Mouse (Mus musculus): ENCODE measurements around the gene Pla2g7. TPM values are rescaled to one million over a fixed set of nuclear protein-coding genes. Genes with fewer than 3 reads are reported as not detected.
A peak's percentile ranks its signal among the peaks of the same experiment; 100 is the strongest.

Pla2g7 gene
- polyA plus RNA-seq, 1 experiment from 2014 or later, result 20.5 TPM

GRCm38 (mm10) chr17:43558678-43559077 lies 9.2 kb upstream of the Pla2g7 start:
- no peaks in the 10 kb centered on the region for H3K36me3 ChIP-seq (ENCODE audit: control insufficient read depth, insufficient read depth, low read length)
- H3K4me1 ChIP-seq (ENCODE audit: control insufficient read depth in 2 of 2, insufficient read depth in 2 of 2, low read length in 2 of 2), result peaks cover 11 to 18% of the 10 kb centered on the region in 2 experiments
- H3K27me3 ChIP-seq (ENCODE audit: control insufficient read depth, insufficient read depth, low read length), result no peaks in the 10 kb centered on the region
- no peak overlapping the region for H3K4me2 ChIP-seq (ENCODE audit: low read length)
- peaks cover 5% of the 10 kb centered on the region; the same call in 1 of the 2 replicates for H3K9me3 ChIP-seq (ENCODE audit: control insufficient read depth, low read length)
- ATAC-seq (ENCODE audit: insufficient number of reproducible peaks, insufficient read depth, low FRiP score, low read depth), result no peak
- H3K9ac ChIP-seq (ENCODE audit: low read length), result no peak overlapping the region
- 84% methylated on average over 3 of the region's 3 CpGs for WGBS
- no peak overlapping the region for H3K27ac ChIP-seq (replicated peaks in 1 of 2; ENCODE audit: control insufficient read depth in 1 of 2, insufficient read depth in 1 of 2, low read depth in 2 of 2, low read length in 2 of 2)
- no peak overlapping the region for H3K4me3 ChIP-seq (ENCODE audit: control insufficient read depth in 1 of 2, insufficient read depth in 1 of 2, low read depth in 1 of 2, low read length in 2 of 2)

- Histone ChIP-seq H3K9me3 (ENCODE audit: control insufficient read depth, low read length) (peaks cover 5% of the 10 kb centered on the region; the same call in 1 of the 2 replicates), H3K4me1 (ENCODE audit: control insufficient read depth in 2 of 2, insufficient read depth in 2 of 2, low read length in 2 of 2) (peaks cover 2 to 4% of the 10 kb centered on the region in 2 experiments; a peak in 3 of 4 replicates), H3K36me3 (ENCODE audit: control insufficient read depth, insufficient read depth, low read length) (no peaks in the 10 kb centered on the region), H3K27me3 (ENCODE audit: control insufficient read depth, insufficient read depth, low read length) (no peaks in the 10 kb centered on the region), H3K9ac (ENCODE audit: low read length) (no peak overlapping the region), H3K4me3 (ENCODE audit: control insufficient read depth in 1 of 2, insufficient read depth in 1 of 2, low read depth in 1 of 2, low read length in 2 of 2) (no peak overlapping the region), H3K4me2 (ENCODE audit: low read length) (no peak overlapping the region), H3K27ac (replicated peaks in 1 of 2; ENCODE audit: control insufficient read depth in 1 of 2, insufficient read depth in 1 of 2, low read depth in 2 of 2, low read length in 2 of 2) (no peak overlapping the region)
- no peak for ATAC-seq (ENCODE audit: insufficient number of reproducible peaks, insufficient read depth, low FRiP score, low read depth)
- 86% methylated on average over 7 of the region's 7 CpGs for WGBS
Observed at GRCm38 (mm10) chr17:43563192-43563987, 4.5 kb upstream of the Pla2g7 start.

- H3K9ac ChIP-seq (ENCODE audit: low read length), result peak overlapping the region; percentile 71
- ATAC-seq (ENCODE audit: insufficient number of reproducible peaks, insufficient read depth, low FRiP score, low read depth), result no peak
- H3K27ac ChIP-seq (replicated peaks in 1 of 2; ENCODE audit: control insufficient read depth in 1 of 2, insufficient read depth in 1 of 2, low read depth in 2 of 2, low read length in 2 of 2), result no peak overlapping the region
Observed at GRCm38 (mm10) chr17:43567593-43567991, 306 bp upstream of the Pla2g7 start.

GRCm38 (mm10) chr17:43569287-43569686 lies 1.4 kb downstream of the Pla2g7 start:
- H3K27me3 ChIP-seq (ENCODE audit: control insufficient read depth, insufficient read depth, low read length), result no peaks in the 10 kb centered on the region
- no peak overlapping the region for H3K9ac ChIP-seq (ENCODE audit: low read length)
- WGBS, result 66% methylated on average over 7 of the region's 7 CpGs
- H3K4me3 ChIP-seq (ENCODE audit: control insufficient read depth in 1 of 2, insufficient read depth in 1 of 2, low read depth in 1 of 2, low read length in 2 of 2), result no peak overlapping the region
- no peak overlapping the region for H3K27ac ChIP-seq (replicated peaks in 1 of 2; ENCODE audit: control insufficient read depth in 1 of 2, insufficient read depth in 1 of 2, low read depth in 2 of 2, low read length in 2 of 2)
- H3K9me3 ChIP-seq (ENCODE audit: control insufficient read depth, low read length), result no peaks in the 10 kb centered on the region
- no peak overlapping the region for H3K4me2 ChIP-seq (ENCODE audit: low read length)
- H3K36me3 ChIP-seq (ENCODE audit: control insufficient read depth, insufficient read depth, low read length), result no peaks in the 10 kb centered on the region
- ATAC-seq (ENCODE audit: insufficient number of reproducible peaks, insufficient read depth, low FRiP score, low read depth), result no peak
- peaks cover 5 to 6% of the 10 kb centered on the region in 2 experiments; a peak in 3 of 4 replicates for H3K4me1 ChIP-seq (ENCODE audit: control insufficient read depth in 2 of 2, insufficient read depth in 2 of 2, low read length in 2 of 2)

More at GRCm38 (mm10) chr17:43567593-43567991, 306 bp upstream of the Pla2g7 start:
- H3K4me3 ChIP-seq (ENCODE audit: control insufficient read depth in 1 of 2, insufficient read depth in 1 of 2, low read depth in 1 of 2, low read length in 2 of 2), result peak overlapping the region; percentile 55 to 60; a peak in 3 of 4 replicates
- peaks cover 5 to 6% of the 10 kb centered on the region in 2 experiments; a peak in 3 of 4 replicates for H3K4me1 ChIP-seq (ENCODE audit: control insufficient read depth in 2 of 2, insufficient read depth in 2 of 2, low read length in 2 of 2)
- peaks cover 2% of the 10 kb centered on the region; the same call in 1 of the 2 replicates for H3K9me3 ChIP-seq (ENCODE audit: control insufficient read depth, low read length)
- no peaks in the 10 kb centered on the region for H3K36me3 ChIP-seq (ENCODE audit: control insufficient read depth, insufficient read depth, low read length)
- H3K4me2 ChIP-seq (ENCODE audit: low read length), result peak overlapping the region; percentile 91
- H3K27me3 ChIP-seq (ENCODE audit: control insufficient read depth, insufficient read depth, low read length), result no peaks in the 10 kb centered on the region
- 15% methylated on average over 12 of the region's 12 CpGs for WGBS

GRCm38 (mm10) chr17:43573624-43574073 lies 5.8 kb downstream of the Pla2g7 start:
- 35% methylated on average over 3 of the region's 3 CpGs for WGBS

GRCm38 (mm10) chr17:43580456-43580855 lies 12.6 kb downstream of the Pla2g7 start:
- Histone ChIP-seq H3K4me3 (ENCODE audit: control insufficient read depth in 1 of 2, insufficient read depth in 1 of 2, low read depth in 1 of 2, low read length in 2 of 2) (no peak overlapping the region), H3K9ac (ENCODE audit: low read length) (no peak overlapping the region), H3K27ac (replicated peaks in 1 of 2; ENCODE audit: control insufficient read depth in 1 of 2, insufficient read depth in 1 of 2, low read depth in 2 of 2, low read length in 2 of 2) (peak overlapping the region; percentile 21 to 34; a peak in 3 of 4 replicates), H3K9me3 (ENCODE audit: control insufficient read depth, low read length) (no peaks in the 10 kb centered on the region), H3K36me3 (ENCODE audit: control insufficient read depth, insufficient read depth, low read length) (no peaks in the 10 kb centered on the region), H3K4me1 (ENCODE audit: control insufficient read depth in 2 of 2, insufficient read depth in 2 of 2, low read length in 2 of 2) (peaks cover 11 to 13% of the 10 kb centered on the region in 2 experiments), H3K27me3 (ENCODE audit: control insufficient read depth, insufficient read depth, low read length) (no peaks in the 10 kb centered on the region), H3K4me2 (ENCODE audit: low read length) (peak overlapping the region; percentile 46)
- 19% methylated on average over 3 of the region's 3 CpGs for WGBS
- no peak for ATAC-seq (ENCODE audit: insufficient number of reproducible peaks, insufficient read depth, low FRiP score, low read depth)

More at GRCm38 (mm10) chr17:43573624-43574073, 5.8 kb downstream of the Pla2g7 start:
- no peak overlapping the region for H3K4me2 ChIP-seq (ENCODE audit: low read length)
- ATAC-seq (ENCODE audit: insufficient number of reproducible peaks, insufficient read depth, low FRiP score, low read depth), result no peak
- no peaks in the 10 kb centered on the region for H3K36me3 ChIP-seq (ENCODE audit: control insufficient read depth, insufficient read depth, low read length)
- no peak overlapping the region for H3K4me3 ChIP-seq (ENCODE audit: control insufficient read depth in 1 of 2, insufficient read depth in 1 of 2, low read depth in 1 of 2, low read length in 2 of 2)
- no peak overlapping the region for H3K9ac ChIP-seq (ENCODE audit: low read length)
- H3K4me1 ChIP-seq (ENCODE audit: control insufficient read depth in 2 of 2, insufficient read depth in 2 of 2, low read length in 2 of 2), result peaks cover 1 to 3% of the 10 kb centered on the region in 2 experiments; a peak in 2 of 4 replicates
- H3K27me3 ChIP-seq (ENCODE audit: control insufficient read depth, insufficient read depth, low read length), result no peaks in the 10 kb centered on the region
- no peaks in the 10 kb centered on the region for H3K9me3 ChIP-seq (ENCODE audit: control insufficient read depth, low read length)
- no peak overlapping the region for H3K27ac ChIP-seq (replicated peaks in 1 of 2; ENCODE audit: control insufficient read depth in 1 of 2, insufficient read depth in 1 of 2, low read depth in 2 of 2, low read length in 2 of 2)

- peak; percentile 69 for ATAC-seq (ENCODE audit: insufficient number of reproducible peaks, insufficient read depth, low FRiP score, low read depth)
- Histone ChIP-seq H3K27me3 (ENCODE audit: control insufficient read depth, insufficient read depth, low read length) (no peaks in the 10 kb centered on the region), H3K4me1 (ENCODE audit: control insufficient read depth in 2 of 2, insufficient read depth in 2 of 2, low read length in 2 of 2) (peaks cover 11 to 13% of the 10 kb centered on the region in 2 experiments), H3K9ac (ENCODE audit: low read length) (no peak overlapping the region), H3K36me3 (ENCODE audit: control insufficient read depth, insufficient read depth, low read length) (no peaks in the 10 kb centered on the region), H3K4me2 (ENCODE audit: low read length) (peak overlapping the region; percentile 46), H3K4me3 (ENCODE audit: control insufficient read depth in 1 of 2, insufficient read depth in 1 of 2, low read depth in 1 of 2, low read length in 2 of 2) (no peak overlapping the region), H3K27ac (replicated peaks in 1 of 2; ENCODE audit: control insufficient read depth in 1 of 2, insufficient read depth in 1 of 2, low read depth in 2 of 2, low read length in 2 of 2) (peak overlapping the region; percentile 34 to 51), H3K9me3 (ENCODE audit: control insufficient read depth, low read length) (no peaks in the 10 kb centered on the region)
- WGBS, result 17% methylated on average over 8 of the region's 8 CpGs
Observed at GRCm38 (mm10) chr17:43581012-43581467, 13.1 kb downstream of the Pla2g7 start.

Measured in heart, embryonic 14.5 days (tissue).